Mouse (Mus musculus) ES-E14 (cell line): ENCODE measurements around the gene Hist1h3d. TPM values are rescaled to one million over a fixed set of nuclear protein-coding genes. Genes with fewer than 3 reads are reported as not detected.

Experiments used
- DNase-seq: peaks from one replicate; pipeline ENCODE4 v3.0.0-alpha.2; 2013; ENCODE audit warnings: low read depth, low spot score
- H3K27ac ChIP-seq: 2 replicates; pipeline ENCODE4 v1.5.1; 2012; ENCODE audit warnings: low read depth, mild to moderate bottlenecking, low read length, moderate library complexity, mixed read lengths; ENCODE audit not compliant: poor library complexity, insufficient read depth, severe bottlenecking
- H3K36me3 ChIP-seq: 2 replicates; pipeline ENCODE4 v1.6.1; 2012; ENCODE audit warnings: mild to moderate bottlenecking, low read length, moderate library complexity, mixed read lengths; ENCODE audit not compliant: control insufficient read depth, poor library complexity, insufficient read depth, severe bottlenecking
- H3K4me1 ChIP-seq, 2 experiments: fragments of 150-350 bp in 1 of 2; sonication (generic) in 1 of 2; 2 replicates each; pipeline ENCODE4 v1.6.1; 2012; ENCODE audit warnings: low read length in 2 of 2, mild to moderate bottlenecking in 1 of 2, mixed read lengths in 1 of 2; ENCODE audit not compliant: control insufficient read depth in 2 of 2, insufficient read depth in 2 of 2, poor library complexity in 1 of 2
- H3K4me3 ChIP-seq, 2 experiments: fragments of 150-350 bp in 1 of 2; sonication (generic) in 1 of 2; 2 replicates each; pipeline ENCODE4 v1.5.1; 2012; ENCODE audit warnings: low read length in 2 of 2, low read depth in 1 of 2, mild to moderate bottlenecking in 1 of 2, mixed read lengths in 1 of 2; ENCODE audit not compliant: insufficient read depth in 1 of 2, poor library complexity in 1 of 2, severe bottlenecking in 1 of 2
- H3K9ac ChIP-seq: 2 replicates; pipeline ENCODE4 v1.6.1; 2012; ENCODE audit warnings: low read depth, mild to moderate bottlenecking, low read length, mixed read lengths; ENCODE audit not compliant: poor library complexity, insufficient read depth, severe bottlenecking
- H3K9me3 ChIP-seq: fragments of 150-350 bp; sonication (generic); 2 replicates; pipeline ENCODE4 v1.6.1; 2012; ENCODE audit warnings: low read depth, mild to moderate bottlenecking, low read length; ENCODE audit not compliant: control insufficient read depth, insufficient read depth
- CHD2 ChIP-seq: IDR thresholded peaks from 2 replicates; pipeline ENCODE4 v1.6.1; 2014; ENCODE audit warnings: mild to moderate bottlenecking, low read depth, low read length, inconsistent platforms
- HCFC1 ChIP-seq: IDR thresholded peaks from 2 replicates; pipeline ENCODE4 v1.6.1; 2012; ENCODE audit warnings: low read length, inconsistent platforms, borderline replicate concordance; ENCODE audit not compliant: insufficient read depth
- MAFK ChIP-seq: IDR thresholded peaks from 2 replicates; pipeline ENCODE4 v1.6.1; 2014; ENCODE audit warnings: mild to moderate bottlenecking, low read depth, low read length, inconsistent platforms; ENCODE audit not compliant: insufficient read depth
- ZC3H11A ChIP-seq: IDR thresholded peaks from 2 replicates; pipeline ENCODE4 v1.6.1; 2012; ENCODE audit warnings: low read depth, mild to moderate bottlenecking, inconsistent platforms, low read length, borderline replicate concordance
- ZNF384 ChIP-seq: IDR thresholded peaks from 2 replicates; pipeline ENCODE4 v1.6.1; 2012; ENCODE audit warnings: low read depth, low read length, inconsistent platforms
- in situ Hi-C, 2 experiments: fragments of 600-800 bp; cut with MboI; formaldehyde crosslinking; loops; one replicate each; pipeline ENCODE4 v1.15.1; 2025; ENCODE audit warnings: low sequenced_read_pairs in 2 of 2, inconsistent platforms in 1 of 2; ENCODE audit not compliant: unreplicated experiment in 2 of 2
- total RNA-seq: library from RNA; depleted of rRNA; stranded (reverse); fragments of 300-350 nt; gene quantifications from 2 replicates; pipeline ENCODE4 v1.2.3, GENCODE M21; 2012

Gene Hist1h3d
- total RNA-seq, 1 experiment, result 103 TPM

- Histone ChIP-seq H3K36me3 (no peaks in the 10 kb centered on the region), H3K4me3 (no peak overlapping the region), H3K9ac (no peak overlapping the region), H3K27ac (no peak overlapping the region), H3K4me1 (peaks cover 7 to 13% of the 10 kb centered on the region in 2 experiments), H3K9me3 (no peaks in the 10 kb centered on the region)
- DNase-seq, result no peak
- in situ Hi-C loops, result no loop called here
- TF ChIP-seq MAFK, result no peak
- no peak for TF ChIP-seq HCFC1
- TF ChIP-seq CHD2, result no peak
- TF ChIP-seq ZC3H11A, result no peak
- no peak for TF ChIP-seq ZNF384
These were observed 17.6 kb downstream of the Hist1h3d start for GRCm38 (mm10) chr13:23593051-23593770.

- H3K9ac ChIP-seq, result no peak overlapping the region
- H3K27ac ChIP-seq, result peak overlapping the region; percentile 13; the same call in 1 of the 2 replicates
- no peak for DNase-seq
- no peak overlapping the region for H3K4me3 ChIP-seq
- peaks cover 7 to 10% of the 10 kb centered on the region in 2 experiments for H3K4me1 ChIP-seq
- no peaks in the 10 kb centered on the region for H3K36me3 ChIP-seq
- no peaks in the 10 kb centered on the region for H3K9me3 ChIP-seq
- no peak for TF ChIP-seq ZC3H11A
- no peak for TF ChIP-seq HCFC1
- TF ChIP-seq ZNF384, result no peak
- no peak for TF ChIP-seq MAFK
- no peak for TF ChIP-seq CHD2
- in situ Hi-C loops, result no loop called here
These were observed 19.6 kb downstream of the Hist1h3d start for GRCm38 (mm10) chr13:23595185-23595584.

GRCm38 (mm10) chr13:23595622-23596372 is 20.2 kb downstream of the Hist1h3d start:
- Histone ChIP-seq H3K4me3 (no peak overlapping the region), H3K27ac (peak overlapping the region; percentile 13; the same call in 1 of the 2 replicates), H3K4me1 (peaks cover 7 to 10% of the 10 kb centered on the region in 2 experiments), H3K9me3 (no peaks in the 10 kb centered on the region), H3K36me3 (no peaks in the 10 kb centered on the region), H3K9ac (no peak overlapping the region)
- no peak for DNase-seq
- no peak for TF ChIP-seq HCFC1
- TF ChIP-seq ZC3H11A, result no peak
- TF ChIP-seq ZNF384, result no peak
- TF ChIP-seq MAFK, result no peak
- TF ChIP-seq CHD2, result no peak
- in situ Hi-C loops, result no loop called here

GRCm38 (mm10) chr13:23597957-23598356 is 22.4 kb downstream of the Hist1h3d start:
- H3K4me1 ChIP-seq, result peaks cover 7 to 10% of the 10 kb centered on the region in 2 experiments
- in situ Hi-C loops, result no loop called here
- H3K9ac ChIP-seq, result no peak overlapping the region
- H3K9me3 ChIP-seq, result no peaks in the 10 kb centered on the region
- no peak for TF ChIP-seq ZNF384
- TF ChIP-seq MAFK, result no peak
- TF ChIP-seq CHD2, result no peak
- TF ChIP-seq ZC3H11A, result peak; percentile 27; the same call in 1 of the 2 replicates
- TF ChIP-seq HCFC1, result no peak
- DNase-seq, result no peak
- no peak overlapping the region for H3K4me3 ChIP-seq
- H3K36me3 ChIP-seq, result no peaks in the 10 kb centered on the region
- no peak overlapping the region for H3K27ac ChIP-seq
